8 mouse cellular contexts compared by ENCODE assay signal in the genomic region with DNA sequence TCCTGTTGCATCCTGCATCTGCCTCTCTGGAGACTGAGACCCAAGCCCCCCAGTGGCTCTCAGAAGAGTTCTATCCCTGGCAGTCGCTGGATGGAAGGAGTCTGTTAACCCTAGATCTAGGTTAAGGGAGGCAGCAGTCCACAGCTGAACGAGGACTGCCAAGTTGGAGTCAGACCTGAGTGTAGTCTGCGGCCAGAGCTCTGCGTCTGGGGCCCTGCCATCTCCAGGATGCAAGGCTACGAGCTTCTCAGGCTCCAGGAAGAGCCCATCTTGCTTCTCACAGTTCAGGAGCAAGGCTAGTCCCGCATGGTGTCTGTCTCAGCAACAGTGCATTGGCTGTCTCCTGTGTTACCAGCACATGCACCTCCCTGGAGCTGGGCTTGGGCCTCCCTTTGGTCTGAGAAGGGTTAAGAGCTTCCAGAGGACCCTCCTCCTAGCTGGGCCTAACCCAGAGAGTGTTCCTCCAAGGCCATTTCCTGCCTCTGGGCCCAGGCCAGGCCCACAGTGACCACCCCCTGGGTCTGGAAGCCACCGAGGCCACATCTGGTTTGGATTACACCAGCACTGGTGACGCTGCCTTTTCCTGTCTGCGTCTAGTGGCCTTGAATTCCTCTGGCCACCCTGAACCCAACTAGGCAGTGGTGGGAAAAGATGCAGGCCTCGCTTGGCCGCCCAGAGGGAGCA. TPM values are rescaled to one million over a fixed set of nuclear protein-coding genes. Genes with fewer than 3 reads are reported as not detected.
A peak's percentile ranks its signal among the peaks of the same experiment; 100 is the strongest.
DNase-seq lines count a peak whose midpoint lies in the region; ATAC-seq and TF ChIP-seq lines count a peak whose summit lies in the region.

No protein-coding gene starts in this region.

- no peak overlapping the region for H3K9ac ChIP-seq in hindbrain, embryonic 11.5 days (ENCODE audit: low read depth, low read length)
- H3K9ac ChIP-seq in hindbrain, postnatal 0 days (replicated peaks; ENCODE audit: low read length): no peak overlapping the region
- H3K9ac ChIP-seq in intestine, embryonic 14.5 days (ENCODE audit: low read length): no peak overlapping the region
- no peak overlapping the region for H3K9ac ChIP-seq in liver, embryonic 14.5 days (replicated peaks)
- H3K9ac ChIP-seq in stomach, postnatal 0 days (ENCODE audit: low read length): no peak overlapping the region

- no peak for TF ChIP-seq CTCF in hindbrain, postnatal 0 days (IDR thresholded peaks at IDR 0.05; ENCODE audit: low read depth)
- no peak for TF ChIP-seq CTCF in gastrocnemius, adult 2 months (IDR thresholded peaks at IDR 0.05)
- TF ChIP-seq CTCF in liver, embryonic 14.5 days (IDR thresholded peaks at IDR 0.05; ENCODE audit: low read depth): no peak
- TF ChIP-seq CTCF in stomach, postnatal 0 days (IDR thresholded peaks at IDR 0.05; ENCODE audit: low read depth): no peak

- no peaks in the 10 kb centered on the region for H3K4me1 ChIP-seq in hindbrain, embryonic 11.5 days (replicated peaks; ENCODE audit: control insufficient read depth, insufficient read depth, low read length)
- no peaks in the 10 kb centered on the region for H3K4me1 ChIP-seq in hindbrain, postnatal 0 days (ENCODE audit: insufficient read depth, low read length)
- H3K4me1 ChIP-seq in intestine, embryonic 14.5 days (replicated peaks; ENCODE audit: control insufficient read depth, insufficient read depth, low read length): peaks cover 9% of the 10 kb centered on the region; the same call in 1 of the 2 replicates
- H3K4me1 ChIP-seq in liver, embryonic 14.5 days (replicated peaks; ENCODE audit: control insufficient read depth in 2 of 2, insufficient read depth in 2 of 2, low read length in 1 of 2): peaks cover 0 to 5% of the 10 kb centered on the region in 2 experiments; a peak in 1 of 4 replicates
- H3K4me1 ChIP-seq in stomach, postnatal 0 days (replicated peaks; ENCODE audit: control insufficient read depth, insufficient read depth): no peaks in the 10 kb centered on the region

- no peaks in the 10 kb centered on the region for H3K27me3 ChIP-seq in hindbrain, embryonic 11.5 days (ENCODE audit: control insufficient read depth, insufficient read depth, low read length)
- H3K27me3 ChIP-seq in hindbrain, postnatal 0 days (ENCODE audit: insufficient read depth, low read length): no peaks in the 10 kb centered on the region
- H3K27me3 ChIP-seq in intestine, embryonic 14.5 days (replicated peaks; ENCODE audit: control insufficient read depth, insufficient read depth, low read length): no peaks in the 10 kb centered on the region
- H3K27me3 ChIP-seq in liver, embryonic 14.5 days (ENCODE audit: control insufficient read depth, insufficient read depth, low read length): no peaks in the 10 kb centered on the region
- H3K27me3 ChIP-seq in stomach, postnatal 0 days (ENCODE audit: control insufficient read depth, insufficient read depth, low read length): no peaks in the 10 kb centered on the region

- 0 out of 2 replicates have a peak, but pooled peaks have one; percentile 12 for ATAC-seq in hindbrain, embryonic 11.5 days (ENCODE audit: low FRiP score)
- no peak for ATAC-seq in hindbrain, postnatal 0 days
- peak; percentile 36; the same call in 1 of the 2 replicates for ATAC-seq in intestine, embryonic 14.5 days (replicated peaks; ENCODE audit: low FRiP score, low TSS enrichment, low read depth)
- peak; percentile 43; the same call in 1 of the 2 replicates for ATAC-seq in liver, embryonic 14.5 days (ENCODE audit: insufficient read depth)
- ATAC-seq in stomach, postnatal 0 days (ENCODE audit: low FRiP score, low TSS enrichment): peak; percentile 35; the same call in 1 of the 2 replicates

- H3K36me3 ChIP-seq in hindbrain, embryonic 11.5 days (ENCODE audit: control insufficient read depth, insufficient read depth, low read length): no peaks in the 10 kb centered on the region
- H3K36me3 ChIP-seq in hindbrain, postnatal 0 days (ENCODE audit: insufficient read depth, low read length): no peaks in the 10 kb centered on the region
- H3K36me3 ChIP-seq in intestine, embryonic 14.5 days (ENCODE audit: control insufficient read depth, insufficient read depth, low read length): no peaks in the 10 kb centered on the region
- H3K36me3 ChIP-seq in liver, embryonic 14.5 days (replicated peaks; ENCODE audit: control insufficient read depth, insufficient read depth, low read depth): no peaks in the 10 kb centered on the region
- H3K36me3 ChIP-seq in stomach, postnatal 0 days (ENCODE audit: control insufficient read depth, insufficient read depth, low read length): no peaks in the 10 kb centered on the region

- H3K9me3 ChIP-seq in hindbrain, embryonic 11.5 days (ENCODE audit: control insufficient read depth, low read length): no peaks in the 10 kb centered on the region
- no peaks in the 10 kb centered on the region for H3K9me3 ChIP-seq in hindbrain, postnatal 0 days (ENCODE audit: low read length)
- no peaks in the 10 kb centered on the region for H3K9me3 ChIP-seq in intestine, embryonic 14.5 days (ENCODE audit: control insufficient read depth, low read length)
- no peaks in the 10 kb centered on the region for H3K9me3 ChIP-seq in liver, embryonic 14.5 days (ENCODE audit: control insufficient read depth, low read length)
- no peaks in the 10 kb centered on the region for H3K9me3 ChIP-seq in stomach, postnatal 0 days (ENCODE audit: control insufficient read depth, low read length)

- DNase-seq in hindbrain, embryonic 11.5 days (ENCODE audit: low spot score): peak; percentile 49
- no peak for DNase-seq in hindbrain, postnatal 0 days (ENCODE audit: low spot score)
- DNase-seq in gastrocnemius, adult 2 months: peak; percentile 88
- DNase-seq in intestine, embryonic 14.5 days (ENCODE audit: low spot score): no peak
- DNase-seq in liver, embryonic 14.5 days (ENCODE audit: low read depth in 3 of 3, low spot score in 3 of 3): no peak
- DNase-seq in stomach, postnatal 0 days (ENCODE audit: low spot score): peak; percentile 27
- no peak for DNase-seq in frontal cortex, postnatal 36 days (ENCODE audit: low spot score in 2 of 2)
- DNase-seq in thymus, postnatal 36 days: no peak

- no peak overlapping the region for H3K4me2 ChIP-seq in hindbrain, embryonic 11.5 days (replicated peaks; ENCODE audit: low read depth, low read length)
- H3K4me2 ChIP-seq in hindbrain, postnatal 0 days (ENCODE audit: low read depth, low read length): no peak overlapping the region
- H3K4me2 ChIP-seq in intestine, embryonic 14.5 days (ENCODE audit: low read length): no peak overlapping the region
- no peak overlapping the region for H3K4me2 ChIP-seq in liver, embryonic 14.5 days (ENCODE audit: low read depth)
- no peak overlapping the region for H3K4me2 ChIP-seq in stomach, postnatal 0 days (replicated peaks; ENCODE audit: low read depth)

- no peak overlapping the region for H3K27ac ChIP-seq in hindbrain, embryonic 11.5 days (ENCODE audit: low read depth, low read length)
- H3K27ac ChIP-seq in hindbrain, postnatal 0 days: no peak overlapping the region
- H3K27ac ChIP-seq in gastrocnemius, adult 2 months: peak overlapping the region; percentile 86
- H3K27ac ChIP-seq in intestine, embryonic 14.5 days (ENCODE audit: low read depth): peak overlapping the region; percentile 54; the same call in 1 of the 2 replicates
- no peak overlapping the region for H3K27ac ChIP-seq in liver, embryonic 14.5 days
- peak overlapping the region; percentile 69 for H3K27ac ChIP-seq in stomach, postnatal 0 days (replicated peaks)

- WGBS in hindbrain, embryonic 11.5 days: 69% methylated on average over 11 of the region's 11 CpGs
- WGBS in hindbrain, postnatal 0 days: 74% methylated on average over 11 of the region's 11 CpGs
- WGBS in intestine, embryonic 14.5 days: 59% methylated on average over 11 of the region's 11 CpGs
- 42% methylated on average over 11 of the region's 11 CpGs for WGBS in liver, embryonic 14.5 days (ENCODE audit: insufficient replicate concordance)
- 53% methylated on average over 11 of the region's 11 CpGs for WGBS in stomach, postnatal 0 days

- intact Hi-C loops in gastrocnemius, adult 2 months (cut with DNase I): no loop called here

- TF ChIP-seq EP300 in liver, embryonic 14.5 days (IDR thresholded peaks at IDR 0.05; ENCODE audit: low read depth): no peak
- no peak for TF ChIP-seq EP300 in stomach, postnatal 0 days (optimal IDR thresholded peaks at IDR 0.05)

- H3K4me3 ChIP-seq in hindbrain, embryonic 11.5 days (ENCODE audit: low read depth, low read length): no peak overlapping the region
- H3K4me3 ChIP-seq in hindbrain, postnatal 0 days (ENCODE audit: low read length): no peak overlapping the region
- peak overlapping the region; percentile 28 for H3K4me3 ChIP-seq in gastrocnemius, adult 2 months
- no peak overlapping the region for H3K4me3 ChIP-seq in intestine, embryonic 14.5 days (ENCODE audit: low read depth, low read length)
- no peak overlapping the region for H3K4me3 ChIP-seq in liver, embryonic 14.5 days (ENCODE audit: insufficient read depth in 1 of 2, low read depth in 2 of 2, low read length in 2 of 2)
- no peak overlapping the region for H3K4me3 ChIP-seq in stomach, postnatal 0 days (ENCODE audit: low read depth, low read length)

RNA-seq across cellular contexts. Expression of gene Foxs1, which starts 7.7 kb away (rescaled TPM):
- 1.7 and 1.9 TPM in 2 replicates for polyA plus RNA-seq in hindbrain, embryonic 11.5 days (2014; fragmentation: Nextera tagmentation; extraction: Ambion mirVana)
- total RNA-seq in hindbrain, postnatal 0 days (2014; rRNA removed): 2.5 and 5.0 TPM in 2 replicates
- polyA plus RNA-seq in hindbrain, postnatal 0 days (2015; fragmentation: Nextera tagmentation; extraction: Ambion mirVana): 2.8 TPM in 2 replicates
- total RNA-seq in gastrocnemius, adult 2 months (2021): 1 to 10 TPM; 1.4 to 1.7 TPM
- 2.2 and 2.5 TPM in 2 replicates for polyA plus RNA-seq in intestine, embryonic 14.5 days (2014; fragmentation: Nextera tagmentation; extraction: Ambion mirVana)
- 0.08 and 0.18 TPM in 2 replicates for polyA plus RNA-seq in liver, embryonic 14.5 days (2012; rRNA removed)
- polyA plus RNA-seq in liver, embryonic 14.5 days (2014; fragmentation: Nextera tagmentation; extraction: Ambion mirVana): 0.08 and 0.10 TPM in 2 replicates
- polyA plus RNA-seq in stomach, postnatal 0 days (2015; fragmentation: Nextera tagmentation; extraction: Ambion mirVana): 2.3 and 2.6 TPM in 2 replicates

RNA-seq across cellular contexts. Expression of gene Mylk2, which starts 14.2 kb away (rescaled TPM):
- polyA plus RNA-seq in hindbrain, embryonic 11.5 days (2014; fragmentation: Nextera tagmentation; extraction: Ambion mirVana): not detected in 2 replicates
- 0.14 and 0.58 TPM in 2 replicates for total RNA-seq in hindbrain, postnatal 0 days (2014; rRNA removed)
- 0.08 and 0.20 TPM in 2 replicates for polyA plus RNA-seq in hindbrain, postnatal 0 days (2015; fragmentation: Nextera tagmentation; extraction: Ambion mirVana)
- 100 to 1,000 TPM; 445 to 720 TPM for total RNA-seq in gastrocnemius, adult 2 months (2021)
- polyA plus RNA-seq in intestine, embryonic 14.5 days (2014; fragmentation: Nextera tagmentation; extraction: Ambion mirVana): 0.09 TPM in 1 of 2 replicates, not detected in the other
- polyA plus RNA-seq in liver, embryonic 14.5 days (2012; rRNA removed): 0.02 TPM in 1 of 2 replicates, not detected in the other
- not detected in 2 replicates for polyA plus RNA-seq in liver, embryonic 14.5 days (2014; fragmentation: Nextera tagmentation; extraction: Ambion mirVana)
- polyA plus RNA-seq in stomach, postnatal 0 days (2015; fragmentation: Nextera tagmentation; extraction: Ambion mirVana): 0.02 TPM in 1 of 2 replicates, not detected in the other

RNA-seq across cellular contexts. Expression of gene Dusp15, which starts 26.2 kb away (rescaled TPM):
- polyA plus RNA-seq in hindbrain, embryonic 11.5 days (2014; fragmentation: Nextera tagmentation; extraction: Ambion mirVana): 1.4 and 2.3 TPM in 2 replicates
- total RNA-seq in hindbrain, postnatal 0 days (2014; rRNA removed): 32.0 and 47.0 TPM in 2 replicates
- polyA plus RNA-seq in hindbrain, postnatal 0 days (2015; fragmentation: Nextera tagmentation; extraction: Ambion mirVana): 20.8 and 21.2 TPM in 2 replicates
- total RNA-seq in gastrocnemius, adult 2 months (2021): under 1 TPM; 0.45 to 0.61 TPM
- polyA plus RNA-seq in intestine, embryonic 14.5 days (2014; fragmentation: Nextera tagmentation; extraction: Ambion mirVana): 0.09 and 0.11 TPM in 2 replicates
- 0.02 and 0.05 TPM in 2 replicates for polyA plus RNA-seq in liver, embryonic 14.5 days (2012; rRNA removed)
- polyA plus RNA-seq in liver, embryonic 14.5 days (2014; fragmentation: Nextera tagmentation; extraction: Ambion mirVana): not detected in 2 replicates
- 0.27 and 0.36 TPM in 2 replicates for polyA plus RNA-seq in stomach, postnatal 0 days (2015; fragmentation: Nextera tagmentation; extraction: Ambion mirVana)

RNA-seq across cellular contexts. Expression of gene Ttll9, which starts 37.0 kb away (rescaled TPM):
- polyA plus RNA-seq in hindbrain, embryonic 11.5 days (2014; fragmentation: Nextera tagmentation; extraction: Ambion mirVana): 1.4 and 1.7 TPM in 2 replicates
- total RNA-seq in hindbrain, postnatal 0 days (2014; rRNA removed): 5.2 and 7.3 TPM in 2 replicates
- 5.9 and 6.5 TPM in 2 replicates for polyA plus RNA-seq in hindbrain, postnatal 0 days (2015; fragmentation: Nextera tagmentation; extraction: Ambion mirVana)
- not detected for total RNA-seq in gastrocnemius, adult 2 months (2021)
- polyA plus RNA-seq in intestine, embryonic 14.5 days (2014; fragmentation: Nextera tagmentation; extraction: Ambion mirVana): 0.26 and 0.35 TPM in 2 replicates
- 0.05 and 0.11 TPM in 2 replicates for polyA plus RNA-seq in liver, embryonic 14.5 days (2012; rRNA removed)
- 0.08 and 0.18 TPM in 2 replicates for polyA plus RNA-seq in liver, embryonic 14.5 days (2014; fragmentation: Nextera tagmentation; extraction: Ambion mirVana)
- not detected in 2 replicates for polyA plus RNA-seq in stomach, postnatal 0 days (2015; fragmentation: Nextera tagmentation; extraction: Ambion mirVana)

Comparison
In these comparisons a context has a peak if more than half of its experiments do, and no peak if none do; other contexts are left out.
1. DNase-seq: peak in hindbrain, embryonic 11.5 days (single experiment), gastrocnemius, adult 2 months (single experiment) and stomach, postnatal 0 days (single experiment); none in hindbrain, postnatal 0 days (single experiment), intestine, embryonic 14.5 days (single experiment), liver, embryonic 14.5 days (0 of 3), frontal cortex, postnatal 36 days (0 of 2) and thymus, postnatal 36 days (0 of 2).
2. H3K27ac ChIP-seq: peak in gastrocnemius, adult 2 months (single experiment), intestine, embryonic 14.5 days (single experiment) and stomach, postnatal 0 days (single experiment); none in hindbrain, embryonic 11.5 days (single experiment), hindbrain, postnatal 0 days (single experiment) and liver, embryonic 14.5 days (single experiment).